Mouse (Mus musculus): ENCODE measurements around the gene Cdh6.

Gene Cdh6

DNA sequence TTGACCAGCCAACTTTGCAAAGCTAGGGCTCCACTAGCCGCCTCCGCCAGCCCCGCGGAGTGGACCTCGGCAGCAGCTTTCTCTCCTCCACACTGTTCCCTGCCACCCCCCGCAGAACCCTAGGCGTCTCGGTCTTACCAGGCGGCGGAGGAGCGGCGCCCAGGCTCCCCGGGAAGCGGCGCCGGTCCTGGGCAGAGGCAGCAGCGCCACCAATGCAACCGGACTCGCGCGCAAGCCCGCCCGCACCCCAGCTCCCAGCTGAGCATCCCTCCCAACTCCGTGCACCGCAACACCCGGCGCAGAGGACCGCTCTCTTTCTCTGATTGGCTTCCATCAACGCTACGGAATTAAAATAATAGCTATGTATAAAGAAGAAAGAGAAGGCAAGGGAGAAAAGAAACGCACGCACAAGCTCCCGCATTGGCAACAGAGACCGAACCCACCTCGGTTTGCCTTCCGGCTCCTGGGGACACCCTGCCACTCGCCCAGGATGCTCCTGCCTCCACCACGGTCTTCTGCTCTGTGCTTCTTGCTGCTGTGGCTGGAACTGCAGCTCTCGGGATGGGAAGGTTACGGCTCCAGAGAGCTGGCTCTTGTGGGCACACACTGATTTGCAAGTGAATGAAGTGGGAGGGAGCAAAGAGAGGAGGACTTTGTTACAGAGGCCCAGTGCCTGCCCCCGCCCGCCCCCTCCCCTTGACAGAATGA is at the start of gene Cdh6:
Gene Cdh6 (minus strand): TSS at position 605 of the 708 bp plus-strand sequence.
- no peak for DNase-seq (ENCODE audit: low spot score)

DNA sequence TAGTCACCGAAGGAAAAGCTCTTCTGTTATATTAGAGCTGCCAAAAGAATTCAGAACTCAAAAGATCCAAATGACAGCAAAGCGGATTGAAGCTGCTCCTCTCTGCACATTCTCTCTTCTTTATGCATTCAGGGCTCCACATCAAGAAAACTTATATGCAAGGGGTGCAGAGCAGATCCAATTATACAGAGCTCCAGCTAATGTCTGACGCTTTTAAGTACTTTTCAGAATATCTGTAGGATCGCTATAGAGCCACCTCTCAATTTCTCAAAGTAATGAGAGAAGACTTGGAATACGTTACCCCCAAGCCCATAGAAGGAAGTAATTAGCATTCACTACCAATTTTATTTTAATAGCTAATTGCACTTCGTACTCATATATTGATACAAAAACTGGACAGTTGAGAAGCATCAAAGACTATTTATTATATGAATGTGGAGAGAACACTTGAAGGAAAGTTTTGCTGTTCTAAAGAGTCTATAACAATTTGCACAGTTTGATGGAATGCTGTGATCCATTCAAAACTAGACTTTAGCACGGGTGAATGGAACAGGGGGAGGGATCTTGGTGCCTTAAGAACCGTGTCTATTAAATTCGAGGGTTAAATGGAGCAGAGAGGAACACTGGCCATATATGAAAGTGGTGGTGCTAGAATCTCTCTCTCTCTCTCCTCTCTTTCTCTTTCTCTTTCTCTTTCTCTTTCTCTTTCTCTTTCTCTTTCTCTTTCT is 46.4 kb upstream of the Cdh6 start:
- DNase-seq (ENCODE audit: low spot score) = no peak

GRCm38 (mm10) chr15:13217800-13218199 is 44.3 kb upstream of the Cdh6 start:
- no peak for DNase-seq (ENCODE audit: low spot score)

DNA sequence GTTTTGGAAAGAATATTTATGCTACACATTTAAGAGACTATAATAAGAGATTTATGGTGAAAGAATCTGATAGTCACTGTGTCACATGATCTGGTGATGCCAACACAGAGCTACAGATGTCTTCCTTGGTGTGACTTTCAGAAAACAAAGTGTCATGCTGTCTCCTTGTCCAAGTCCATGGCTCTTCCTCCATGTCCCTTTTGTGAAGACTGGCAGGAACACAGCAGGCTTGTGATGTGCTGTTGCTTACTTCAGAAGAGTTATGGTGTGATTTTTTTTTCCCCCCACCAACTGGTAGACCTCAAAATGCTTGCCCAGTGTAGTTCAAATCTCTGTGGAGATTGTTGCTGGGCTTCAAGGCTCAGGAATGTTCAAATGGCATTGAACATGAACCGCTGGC is 43.7 kb upstream of the Cdh6 start:
- DNase-seq (ENCODE audit: low spot score) = no peak

DNA sequence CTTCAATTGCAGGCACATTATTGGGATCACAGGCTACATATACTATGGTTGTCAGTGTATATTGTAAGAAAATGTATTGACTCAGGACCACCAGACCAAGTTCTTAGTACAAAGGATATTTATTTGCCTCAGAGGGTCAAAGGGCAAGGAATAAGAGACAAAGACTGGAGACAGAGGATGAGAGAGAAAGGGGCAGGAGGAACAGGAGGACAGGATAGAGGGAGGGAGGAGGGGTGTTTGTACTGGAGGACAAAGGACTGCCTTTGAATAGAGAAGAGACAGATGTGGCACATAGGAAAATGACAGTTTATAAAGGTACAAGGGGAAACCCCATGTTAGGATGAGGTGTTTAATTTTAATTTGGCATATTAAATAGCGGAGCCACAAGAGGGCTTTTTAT is 39.5 kb upstream of the Cdh6 start:
- no peak for DNase-seq (ENCODE audit: low spot score)

- no peak for DNase-seq (ENCODE audit: low spot score)
Observed at GRCm38 (mm10) chr15:13212027-13212685, 38.7 kb upstream of the Cdh6 start.

DNA sequence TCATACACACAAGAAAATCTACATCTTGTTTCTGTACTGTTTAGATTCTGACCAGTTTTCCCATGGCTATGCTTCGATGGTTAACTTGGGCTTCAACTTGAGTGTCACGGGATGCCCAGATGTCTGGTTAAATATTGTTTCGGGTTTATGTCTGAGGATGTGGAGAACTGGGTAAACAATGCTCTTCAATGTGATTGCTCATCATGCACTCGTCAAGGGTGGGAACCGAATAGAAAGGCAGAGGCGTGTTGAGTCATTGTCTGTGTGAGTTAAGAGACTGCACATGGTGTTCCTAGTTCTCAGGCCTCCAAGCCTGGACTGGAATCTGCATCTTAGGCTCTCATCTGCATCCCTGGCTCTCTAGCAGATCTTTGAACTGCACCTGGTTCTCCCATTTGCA is 36.7 kb upstream of the Cdh6 start:
- no peak for DNase-seq (ENCODE audit: low spot score)

DNA sequence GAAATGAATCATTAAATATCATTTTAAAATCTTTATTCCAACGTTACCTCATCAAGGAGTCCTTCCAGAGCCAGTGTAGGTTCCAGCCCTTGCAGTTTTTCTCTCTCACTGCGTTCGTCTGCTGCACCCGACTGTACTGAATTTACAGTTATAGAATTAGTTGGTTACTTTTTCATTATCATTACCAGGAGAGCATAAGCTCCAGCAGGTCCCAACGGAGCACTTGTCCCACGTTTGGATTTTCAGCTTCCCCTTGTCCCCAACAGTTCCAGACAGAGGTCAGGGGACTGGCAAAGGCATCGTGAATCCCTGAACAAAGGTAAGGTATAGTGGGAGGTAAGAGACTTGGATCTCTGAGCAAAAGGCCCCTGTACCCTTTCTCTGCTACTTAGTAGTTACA is 35.2 kb upstream of the Cdh6 start:
- DNase-seq (ENCODE audit: low spot score) = no peak

DNA sequence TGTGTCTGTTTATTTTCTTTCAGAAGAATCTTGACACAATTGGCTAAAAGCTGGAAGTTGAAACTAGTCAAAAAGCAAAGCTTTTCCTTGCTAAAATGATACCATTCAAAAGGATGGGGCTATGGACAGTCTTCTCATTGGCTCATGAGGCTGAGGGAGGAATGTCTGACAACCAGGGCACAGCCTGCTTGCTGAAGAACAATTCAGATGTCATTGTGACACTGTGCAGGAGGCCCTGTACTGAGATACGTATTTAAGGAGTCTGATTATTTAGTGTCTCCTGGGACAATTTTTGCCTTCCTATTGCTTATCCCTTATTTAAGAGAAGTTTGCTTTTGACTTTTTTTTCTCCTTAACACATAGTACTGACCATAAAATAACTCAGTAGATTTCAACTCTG is 22.8 kb upstream of the Cdh6 start:
- no peak for DNase-seq (ENCODE audit: low spot score)

DNA sequence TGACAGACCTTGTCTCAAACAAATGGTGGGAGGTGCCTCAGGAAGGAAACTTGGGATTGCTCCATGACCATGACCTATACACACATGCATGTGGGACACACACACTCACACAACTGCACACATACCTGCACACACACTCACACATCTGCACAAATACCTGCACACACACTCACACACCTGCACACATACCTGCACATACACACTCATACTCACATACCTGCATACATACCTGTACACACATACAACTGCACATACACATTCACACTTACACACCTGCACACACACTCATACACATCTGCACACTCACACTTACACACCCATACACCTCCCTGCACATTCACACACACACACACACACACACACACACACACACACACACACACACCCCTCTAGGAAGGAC is 20.6 kb upstream of the Cdh6 start:
- DNase-seq (ENCODE audit: low spot score) = no peak

DNA sequence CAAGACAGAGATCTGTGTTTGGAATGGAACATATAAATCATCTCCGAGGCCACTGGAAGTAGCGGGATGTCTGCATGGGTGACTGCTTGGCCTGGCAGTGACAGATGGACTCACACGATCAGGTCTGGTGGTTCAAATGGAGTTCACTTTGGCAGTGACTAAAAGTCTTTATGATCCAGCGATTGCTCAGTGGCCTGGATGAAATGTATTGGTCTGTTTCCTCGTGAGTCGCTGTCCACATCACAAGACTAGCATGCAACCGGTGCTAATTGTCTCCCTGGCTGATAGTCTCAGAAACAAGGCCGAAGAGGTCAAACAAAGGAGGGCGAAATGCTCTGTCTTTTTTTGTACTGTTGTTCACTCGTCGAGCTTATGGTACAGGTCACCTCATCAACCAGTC is 19.6 kb upstream of the Cdh6 start:
- no peak for DNase-seq (ENCODE audit: low spot score)

DNA sequence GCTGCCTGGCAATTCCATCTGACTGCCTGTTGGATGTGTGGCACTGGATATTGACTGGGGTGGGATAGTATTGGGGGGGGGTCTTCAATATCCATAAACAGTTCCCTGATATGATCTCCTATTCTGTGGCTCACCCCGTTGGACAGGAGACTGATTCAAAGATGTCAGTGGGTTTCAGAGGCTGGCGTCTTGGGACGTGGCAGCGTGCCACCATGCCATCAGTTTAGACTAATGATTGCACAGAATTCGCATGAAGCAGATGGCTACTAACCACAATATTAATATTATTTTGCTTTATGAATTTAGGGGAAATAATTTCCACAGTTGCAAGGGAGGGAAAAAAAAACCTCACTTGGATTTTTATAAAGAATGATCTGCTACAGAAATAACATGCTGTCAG is 10.2 kb upstream of the Cdh6 start:
- DNase-seq (ENCODE audit: low spot score) = no peak

GRCm38 (mm10) chr15:13181430-13181829 is 8.0 kb upstream of the Cdh6 start:
- DNase-seq (ENCODE audit: low spot score) = no peak

DNA sequence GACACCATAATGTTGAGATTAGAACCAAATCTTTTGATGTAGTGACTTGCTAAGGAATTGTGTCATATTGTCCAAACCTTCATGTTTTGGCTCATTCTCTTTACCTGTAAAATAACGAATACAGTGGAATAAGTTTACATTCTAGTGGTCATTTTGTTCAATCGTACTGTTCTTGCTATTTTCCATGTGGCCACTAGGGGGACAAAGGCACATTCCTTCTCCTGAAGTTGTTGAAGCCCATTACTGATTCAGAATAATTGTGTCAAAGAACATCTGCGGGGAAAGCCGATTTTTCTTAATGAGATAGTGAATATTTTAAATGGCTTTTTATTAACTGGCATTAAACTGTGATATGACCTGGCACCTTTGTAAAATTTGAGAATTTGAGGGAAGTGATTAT is 7.5 kb upstream of the Cdh6 start:
- DNase-seq (ENCODE audit: low spot score) = no peak

DNA sequence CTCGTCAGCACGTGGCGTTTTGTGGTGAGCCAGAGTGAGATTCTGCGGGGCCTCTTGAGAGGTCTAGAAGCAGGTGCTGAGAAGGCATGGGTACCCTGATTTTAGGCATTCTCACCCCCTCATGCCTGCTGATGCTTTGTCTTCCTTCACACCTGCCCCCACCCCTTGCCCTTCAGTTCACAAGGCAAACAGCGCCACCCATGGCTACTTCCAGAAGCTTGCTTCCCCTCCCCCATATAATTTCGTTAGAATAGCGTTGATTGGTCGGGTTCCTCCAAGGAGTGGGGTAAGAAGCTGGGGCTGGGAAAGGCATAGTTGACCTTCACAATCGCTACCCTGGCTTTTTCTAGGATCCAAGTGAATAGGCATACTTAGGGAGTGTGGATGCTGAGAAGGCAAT is 2.5 kb upstream of the Cdh6 start:
- DNase-seq (ENCODE audit: low spot score) = no peak

- no peak for DNase-seq (ENCODE audit: low spot score)
Observed at GRCm38 (mm10) chr15:13174618-13174980, 1.1 kb upstream of the Cdh6 start.

- DNase-seq (ENCODE audit: low spot score) = no peak
Observed at GRCm38 (mm10) chr15:13173840-13174617, 554 bp upstream of the Cdh6 start.

- DNase-seq (ENCODE audit: low spot score) = no peak
Observed at GRCm38 (mm10) chr15:13172365-13173070, 957 bp downstream of the Cdh6 start.

GRCm38 (mm10) chr15:13171486-13172364 is 1.8 kb downstream of the Cdh6 start:
- DNase-seq (ENCODE audit: low spot score) = no peak

DNA sequence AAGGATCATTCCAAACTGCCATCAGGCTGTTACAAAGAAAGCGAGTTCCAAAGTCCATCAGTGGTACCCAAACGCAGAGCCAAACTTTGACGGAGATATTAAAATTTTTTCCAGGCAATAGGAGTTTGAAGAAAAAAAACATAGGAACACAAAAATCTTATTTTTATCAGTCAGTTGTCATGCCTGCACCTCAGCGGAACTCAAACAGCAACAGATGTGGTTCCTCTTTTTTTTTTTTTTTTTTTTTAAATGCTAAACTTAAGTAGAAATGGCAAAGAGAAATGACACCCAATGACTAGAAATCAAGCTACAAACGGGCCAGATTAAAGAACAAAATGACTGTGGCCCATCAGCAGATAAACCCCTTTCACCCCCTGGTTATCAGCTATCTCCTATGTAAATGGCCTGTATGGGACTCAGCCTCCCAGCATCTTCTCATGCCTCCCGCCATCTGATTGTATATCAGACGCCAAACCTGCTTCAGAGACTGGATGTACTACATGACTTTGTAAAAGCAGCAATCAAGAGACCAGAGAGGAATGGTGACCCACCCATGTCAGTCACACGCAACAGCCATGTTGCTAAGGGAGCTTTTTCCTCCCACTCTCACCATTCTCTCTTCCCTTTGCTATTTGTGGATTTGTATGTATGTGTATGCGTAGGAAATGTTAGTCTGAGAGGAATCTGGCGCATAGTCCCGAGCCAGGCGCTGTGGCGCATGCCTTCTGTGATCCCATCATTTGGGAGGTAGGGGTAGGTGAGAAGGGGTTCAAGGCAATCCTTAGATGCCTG is 8.2 kb downstream of the Cdh6 start:
- DNase-seq (ENCODE audit: low spot score) = no peak

Measured in ovary, postnatal 10 days (tissue).